Mouse (Mus musculus) layer of hippocampus, postnatal 14 days (tissue): Measurements from ENCODE around the gene Pde6h. TPM values are rescaled to one million over a fixed set of nuclear protein-coding genes. Genes with fewer than 3 reads are reported as not detected.
"Not testable (repeated sequence)": the region's sequence is repeated elsewhere in the genome, so short reads cannot be mapped to it uniquely, and the experiment has no call there.

Experiments
- DNase-seq, 2 experiments: peaks; one replicate each; pipeline ENCODE4 v3.0.0; 2021 to 2022; ENCODE audit warnings: low spot score in 2 of 2, mixed read lengths in 1 of 2
- long read RNA-seq, 2 experiments: library from polyadenylated mRNA; stranded (forward); transcript quantifications; one replicate each; pipeline ENCODE4 v2.0.0; 2021
- total RNA-seq, 2 experiments: library from RNA; stranded (reverse); gene quantifications; 2 replicates each; pipeline ENCODE4 v1.2.3; 2021

Pde6h gene
- total RNA-seq: 1 to 10 TPM; 1.2 to 1.8 TPM
- long read RNA-seq, experiment 1, partial matches to known transcripts: 1 of 2 reads
- long read RNA-seq, experiment 1, other reads (novel, unspliced or antisense): 1 of 2 reads
- long read RNA-seq, experiment 2: 0 reads

GRCm38 (mm10) chr6:136923532-136923931 lies at the start of gene Pde6h:
Pde6h (plus strand) TSS chr6:136923832.
- DNase-seq: no peak

GRCm38 (mm10) chr6:136874599-136874998 lies 49.0 kb upstream of the Pde6h start:
- no peak for DNase-seq

GRCm38 (mm10) chr6:136875670-136876069 lies 48.0 kb upstream of the Pde6h start, which contains the start of gene Mgp:
Mgp (minus strand) TSS chr6:136875823.
- DNase-seq: no peak

GRCm38 (mm10) chr6:136881678-136882077 lies 42.0 kb upstream of the Pde6h start:
- DNase-seq: no peak

- DNase-seq: no peak
Measured at GRCm38 (mm10) chr6:136883431-136883915, 40.2 kb upstream of the Pde6h start.

- no peak for DNase-seq
Measured at GRCm38 (mm10) chr6:136883961-136884360, 39.7 kb upstream of the Pde6h start.

GRCm38 (mm10) chr6:136884766-136885165 lies 38.9 kb upstream of the Pde6h start:
- DNase-seq: not testable (repeated sequence)

- no peak for DNase-seq
Measured at GRCm38 (mm10) chr6:136887854-136888253, 35.8 kb upstream of the Pde6h start.

GRCm38 (mm10) chr6:136889067-136889466 lies 34.6 kb upstream of the Pde6h start:
- DNase-seq: no peak

GRCm38 (mm10) chr6:136889554-136889953 lies 34.1 kb upstream of the Pde6h start:
- peak in 1 of 2 experiments; percentile 28 for DNase-seq

- no peak for DNase-seq
Measured at GRCm38 (mm10) chr6:136892002-136892401, 31.6 kb upstream of the Pde6h start.

- DNase-seq: no peak
Measured at GRCm38 (mm10) chr6:136894532-136895339, 28.9 kb upstream of the Pde6h start.

GRCm38 (mm10) chr6:136897789-136898188 lies 25.8 kb upstream of the Pde6h start:
- no peak for DNase-seq

GRCm38 (mm10) chr6:136898222-136898621 lies 25.4 kb upstream of the Pde6h start:
- no peak for DNase-seq

- no peak for DNase-seq
Measured at GRCm38 (mm10) chr6:136898954-136899353, 24.7 kb upstream of the Pde6h start.

- no peak for DNase-seq
Measured at GRCm38 (mm10) chr6:136900369-136901009, 23.1 kb upstream of the Pde6h start.

GRCm38 (mm10) chr6:136901010-136901409 lies 22.6 kb upstream of the Pde6h start:
- no peak for DNase-seq

GRCm38 (mm10) chr6:136902527-136902926 lies 21.1 kb upstream of the Pde6h start:
- DNase-seq: no peak

- no peak for DNase-seq
Measured at GRCm38 (mm10) chr6:136903885-136904470, 19.7 kb upstream of the Pde6h start.

GRCm38 (mm10) chr6:136906283-136906936 lies 17.2 kb upstream of the Pde6h start:
- DNase-seq: no peak

- DNase-seq: no peak
Measured at GRCm38 (mm10) chr6:136906937-136907293, 16.7 kb upstream of the Pde6h start.
